Mouse (Mus musculus) adrenal gland, adult 18-20 months (tissue): ENCODE results near the gene Rabepk. TPM values are rescaled to one million over a fixed set of nuclear protein-coding genes. Genes with fewer than 3 reads are reported as not detected.
"Not testable (repeated sequence)": the region's sequence is repeated elsewhere in the genome, so short reads cannot be mapped to it uniquely, and the experiment has no call there.

ENCODE experiments used
- DNase-seq, 2 experiments: peaks; one replicate each; pipeline ENCODE4 v3.0.0; 2021 to 2022; ENCODE audit warnings: low spot score in 2 of 2
- long read RNA-seq, 2 experiments: library from polyadenylated mRNA; stranded (forward); transcript quantifications; one replicate each; pipeline ENCODE4 v2.0.0; 2021
- total RNA-seq, 2 experiments: library from RNA; stranded (reverse); gene quantifications; 1 replicate in 1 of 2; 2 replicates in 1 of 2; pipeline ENCODE4 v1.2.3; 2021

The Rabepk gene
- 10 to 100 TPM; 23.9 to 26.7 TPM for total RNA-seq
- long read RNA-seq, experiment 1, partial matches to known transcripts = 2 of 7 reads
- long read RNA-seq, experiment 1, other reads (novel, unspliced or antisense) = 2 of 7 reads
- long read RNA-seq, experiment 2, transcript Rabepk-207 (8 exons, 2,968 nt) = major isoform, 33 of 65 reads
- long read RNA-seq, experiment 2, partial matches to known transcripts = 10 of 65 reads
- long read RNA-seq, experiment 2, other reads (novel, unspliced or antisense) = 22 of 65 reads

GRCm38 (mm10) chr2:34799357-34800256 lies at the start of gene Rabepk:
TSS of gene Rabepk (minus strand) at chr2:34799912.
- DNase-seq = peak; percentile 70 to 80

GRCm38 (mm10) chr2:34847702-34848101 lies 48.0 kb upstream of the Rabepk start:
- DNase-seq = no peak

- DNase-seq = peak; percentile 29 to 59
Measured at GRCm38 (mm10) chr2:34843211-34843939, 43.7 kb upstream of the Rabepk start.

- no peak for DNase-seq
Measured at GRCm38 (mm10) chr2:34841706-34842105, 42.0 kb upstream of the Rabepk start.

GRCm38 (mm10) chr2:34840143-34840542 lies 40.4 kb upstream of the Rabepk start:
- DNase-seq = not testable (repeated sequence)

GRCm38 (mm10) chr2:34835669-34836068 lies 36.0 kb upstream of the Rabepk start:
- DNase-seq = no peak

- no peak for DNase-seq
Measured at GRCm38 (mm10) chr2:34833624-34834023, 33.9 kb upstream of the Rabepk start.

- not testable (repeated sequence) for DNase-seq
Measured at GRCm38 (mm10) chr2:34832766-34833457, 33.2 kb upstream of the Rabepk start, which contains the start of gene Gm34653. TSS of gene Gm34653 (plus strand) at chr2:34833007.

- DNase-seq = not testable (repeated sequence)
Measured at GRCm38 (mm10) chr2:34830066-34830465, 30.4 kb upstream of the Rabepk start.

GRCm38 (mm10) chr2:34828026-34828425 lies 28.3 kb upstream of the Rabepk start:
- peak in 1 of 2 experiments; percentile 19 for DNase-seq

- DNase-seq = no peak
Measured at GRCm38 (mm10) chr2:34827591-34827990, 27.9 kb upstream of the Rabepk start.

GRCm38 (mm10) chr2:34826460-34827231 lies 26.9 kb upstream of the Rabepk start:
- DNase-seq = no peak

GRCm38 (mm10) chr2:34825827-34826459 lies 26.2 kb upstream of the Rabepk start, which contains the start of gene Fbxw2:
TSS of gene Fbxw2 (minus strand) at chr2:34826311.
- DNase-seq = peak; percentile 91 to 92

- no peak for DNase-seq
Measured at GRCm38 (mm10) chr2:34818492-34818891, 18.8 kb upstream of the Rabepk start.

GRCm38 (mm10) chr2:34815893-34816292 lies 16.2 kb upstream of the Rabepk start:
- DNase-seq = not testable (repeated sequence)

- no peak for DNase-seq
Measured at GRCm38 (mm10) chr2:34812706-34813105, 13.0 kb upstream of the Rabepk start.

GRCm38 (mm10) chr2:34810775-34811174 lies 11.1 kb upstream of the Rabepk start:
- no peak for DNase-seq

GRCm38 (mm10) chr2:34809568-34809967 lies 9.9 kb upstream of the Rabepk start:
- DNase-seq = no peak

- DNase-seq = no peak
Measured at GRCm38 (mm10) chr2:34808057-34808456, 8.3 kb upstream of the Rabepk start.
